ENCODE assay signal across 12 mouse cellular contexts in the genomic region with DNA sequence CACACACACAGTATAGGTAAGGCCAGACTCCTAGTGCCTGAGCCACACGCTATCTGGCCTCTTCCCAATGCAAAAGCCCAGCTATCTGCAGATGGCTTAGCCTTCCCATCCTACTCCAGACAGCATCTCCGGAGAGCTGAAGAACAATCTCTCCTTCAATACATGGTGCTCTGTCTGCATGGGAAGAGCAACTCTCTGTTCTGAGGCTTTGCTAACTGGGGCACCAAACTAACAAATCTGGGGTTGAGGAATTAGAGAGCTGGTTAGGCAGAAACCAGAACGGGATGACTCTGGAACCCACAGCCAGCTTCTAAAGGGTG. TPM values are rescaled to one million over a fixed set of nuclear protein-coding genes. Genes with fewer than 3 reads are reported as not detected.
DNase-seq lines count a peak whose midpoint lies in the region; ATAC-seq and TF ChIP-seq lines count a peak whose summit lies in the region.
"Had no signal": no experiment of that assay in that cellular context is flagged by ENCODE, and none has a peak within 500 bp of the region (broad histone marks: within the 10 kb centered on the region; RNA-seq: fewer than 3 reads in every experiment).

No protein-coding gene starts in this region.

- WGBS in kidney, postnatal 0 days: 9% methylated on average over 3 of the region's 3 CpGs
- WGBS in midbrain, embryonic 12.5 days: 9% methylated on average over 3 of the region's 3 CpGs
- 17% methylated on average over 3 of the region's 3 CpGs for WGBS in neural tube, embryonic 15.5 days

- 0 out of 2 replicates have a peak overlapping the region, but pooled peaks have one; percentile 72 for H3K9ac ChIP-seq in kidney, postnatal 0 days (ENCODE audit: low read depth, low read length)
- H3K9ac ChIP-seq in midbrain, embryonic 12.5 days (replicated peaks): peak overlapping the region; percentile 79
- H3K9ac ChIP-seq in neural tube, embryonic 15.5 days (replicated peaks): peak overlapping the region; percentile 62

- DNase-seq in cerebellum, postnatal 10 days: peak; percentile 52 to 61
- DNase-seq in cerebellum, adult 11-12 months: no peak
- no peak for DNase-seq in kidney, postnatal 0 days (ENCODE audit: low spot score)
- no peak for DNase-seq in kidney, postnatal 14 days
- no peak for DNase-seq in lung, adult 18-20 months
- DNase-seq: adrenal gland, postnatal 36 days; heart, postnatal 36 days; lung, adult 2 months; thymus, postnatal 36 days had no signal

- no peak overlapping the region for H3K27ac ChIP-seq in kidney, postnatal 0 days
- H3K27ac ChIP-seq in midbrain, embryonic 12.5 days (replicated peaks): peak overlapping the region; percentile 81
- H3K27ac ChIP-seq in neural tube, embryonic 15.5 days (replicated peaks): peak overlapping the region; percentile 83

- H3K4me2 ChIP-seq in kidney, postnatal 0 days (ENCODE audit: low read length): peak overlapping the region; percentile 63
- H3K4me2 ChIP-seq in midbrain, embryonic 12.5 days (replicated peaks): peak overlapping the region; percentile 82
- peak overlapping the region; percentile 70 for H3K4me2 ChIP-seq in neural tube, embryonic 15.5 days

- no peak for ATAC-seq in kidney, postnatal 0 days (replicated peaks; ENCODE audit: low FRiP score, low read depth)
- ATAC-seq in midbrain, embryonic 12.5 days (ENCODE audit: low FRiP score, low read depth): no peak
- ATAC-seq in neural tube, embryonic 15.5 days (ENCODE audit: low FRiP score): no peak
- ATAC-seq in inflammation-experienced regulatory T-cells, adult 6 months: no peak

- H3K4me3 ChIP-seq in kidney, postnatal 0 days (replicated peaks; ENCODE audit: low read depth, low read length): peak overlapping the region; percentile 58
- H3K4me3 ChIP-seq in midbrain, embryonic 12.5 days: peak overlapping the region; percentile 57
- H3K4me3 ChIP-seq in neural tube, embryonic 15.5 days (replicated peaks): peak overlapping the region; percentile 50

- no peak for TF ChIP-seq CTCF in kidney, postnatal 0 days (IDR thresholded peaks at IDR 0.05; ENCODE audit: low read depth)

- 0 out of 2 replicates have a peak, but pooled peaks cover 3% of the 10 kb centered on the region for H3K4me1 ChIP-seq in kidney, postnatal 0 days (replicated peaks; ENCODE audit: insufficient read depth, low read length)
- H3K4me1 ChIP-seq in midbrain, embryonic 12.5 days: peaks cover 33% of the 10 kb centered on the region
- peaks cover 31% of the 10 kb centered on the region for H3K4me1 ChIP-seq in neural tube, embryonic 15.5 days

- no peaks in the 10 kb centered on the region for H3K36me3 ChIP-seq in kidney, postnatal 0 days (ENCODE audit: insufficient read depth, low read length)
- no peaks in the 10 kb centered on the region for H3K36me3 ChIP-seq in midbrain, embryonic 12.5 days
- H3K36me3 ChIP-seq in neural tube, embryonic 15.5 days: no peaks in the 10 kb centered on the region

- H3K9me3 ChIP-seq in kidney, postnatal 0 days (replicated peaks; ENCODE audit: low read length): no peaks in the 10 kb centered on the region
- no peaks in the 10 kb centered on the region for H3K9me3 ChIP-seq in midbrain, embryonic 12.5 days
- H3K9me3 ChIP-seq in neural tube, embryonic 15.5 days (replicated peaks): no peaks in the 10 kb centered on the region

- peaks cover 55% of the 10 kb centered on the region for H3K27me3 ChIP-seq in kidney, postnatal 0 days (ENCODE audit: insufficient read depth, low read length)
- H3K27me3 ChIP-seq in midbrain, embryonic 12.5 days: peaks cover 89% of the 10 kb centered on the region
- peaks cover 75% of the 10 kb centered on the region for H3K27me3 ChIP-seq in neural tube, embryonic 15.5 days (replicated peaks)

RNA-seq across cellular contexts. Expression of a gene that starts 4.3 kb away (rescaled TPM):
- polyA plus RNA-seq in kidney, postnatal 0 days (2015; fragmentation: Nextera tagmentation; extraction: Ambion mirVana): 25.3 and 28.9 TPM in 2 replicates
- 50.5 and 55.0 TPM in 2 replicates for polyA plus RNA-seq in midbrain, embryonic 12.5 days (2016; fragmentation: Nextera tagmentation; extraction: Ambion mirVana)
- 30.0 and 37.6 TPM in 2 replicates for polyA plus RNA-seq in neural tube, embryonic 15.5 days (2015; fragmentation: Nextera tagmentation; extraction: Ambion mirVana)
- not detected for polyA plus RNA-seq in inflammation-experienced regulatory T-cells, adult 6 months (2017; shearing (Covaris generic))
- polyA plus RNA-seq: lung, adult 2 months had no signal

RNA-seq across cellular contexts. Expression of a gene that starts 7.7 kb away (rescaled TPM):
- polyA plus RNA-seq in kidney, postnatal 0 days (2015; fragmentation: Nextera tagmentation; extraction: Ambion mirVana): 40.7 and 45.0 TPM in 2 replicates
- polyA plus RNA-seq in midbrain, embryonic 12.5 days (2016; fragmentation: Nextera tagmentation; extraction: Ambion mirVana): 56.6 and 58.8 TPM in 2 replicates
- 49.8 and 53.9 TPM in 2 replicates for polyA plus RNA-seq in neural tube, embryonic 15.5 days (2015; fragmentation: Nextera tagmentation; extraction: Ambion mirVana)
- polyA plus RNA-seq in inflammation-experienced regulatory T-cells, adult 6 months (2017; shearing (Covaris generic)): 10 to 100 TPM; 30.0 to 48.9 (median 32.8) TPM

Comparison
In these comparisons a context has a peak if more than half of its experiments do, and no peak if none do; other contexts are left out.
1. DNase-seq: peak in cerebellum, postnatal 10 days (2 of 2); none in cerebellum, adult 11-12 months (single experiment), kidney, postnatal 0 days (single experiment), kidney, postnatal 14 days (single experiment) and lung, adult 18-20 months (0 of 2).
2. RNA of a gene that starts 4.3 kb away (polyA plus RNA-seq): 50.5 to 55.0 TPM in midbrain, embryonic 12.5 days, 30.0 to 37.6 TPM in neural tube, embryonic 15.5 days and 25.3 to 28.9 TPM in kidney, postnatal 0 days; not detected in inflammation-experienced regulatory T-cells, adult 6 months; every median in the first group is over 10 times any median in the second.
3. Peak in every context shown above with its lines, with median percentiles within 50 percentile points of each other: H3K4me2 ChIP-seq, H3K4me3 ChIP-seq and H3K9ac ChIP-seq.